Mouse (Mus musculus) C3H10T1/2 (cell line): ENCODE data around the gene Aqp2. TPM values are rescaled to one million over a fixed set of nuclear protein-coding genes. Genes with fewer than 3 reads are reported as not detected.

Experiments used
- polyA plus RNA-seq, 2 experiments: library from polyadenylated mRNA; unstranded; fragments of >200 nt; fragmentation: generic; extraction: Trizol; gene quantifications; one replicate each; pipeline ENCODE4 v1.2.1; 2012; ENCODE audit warnings: missing spikeins in 2 of 2

Aqp2 gene
- under 1 TPM; 0.13 to 0.42 TPM for polyA plus RNA-seq

DNA sequence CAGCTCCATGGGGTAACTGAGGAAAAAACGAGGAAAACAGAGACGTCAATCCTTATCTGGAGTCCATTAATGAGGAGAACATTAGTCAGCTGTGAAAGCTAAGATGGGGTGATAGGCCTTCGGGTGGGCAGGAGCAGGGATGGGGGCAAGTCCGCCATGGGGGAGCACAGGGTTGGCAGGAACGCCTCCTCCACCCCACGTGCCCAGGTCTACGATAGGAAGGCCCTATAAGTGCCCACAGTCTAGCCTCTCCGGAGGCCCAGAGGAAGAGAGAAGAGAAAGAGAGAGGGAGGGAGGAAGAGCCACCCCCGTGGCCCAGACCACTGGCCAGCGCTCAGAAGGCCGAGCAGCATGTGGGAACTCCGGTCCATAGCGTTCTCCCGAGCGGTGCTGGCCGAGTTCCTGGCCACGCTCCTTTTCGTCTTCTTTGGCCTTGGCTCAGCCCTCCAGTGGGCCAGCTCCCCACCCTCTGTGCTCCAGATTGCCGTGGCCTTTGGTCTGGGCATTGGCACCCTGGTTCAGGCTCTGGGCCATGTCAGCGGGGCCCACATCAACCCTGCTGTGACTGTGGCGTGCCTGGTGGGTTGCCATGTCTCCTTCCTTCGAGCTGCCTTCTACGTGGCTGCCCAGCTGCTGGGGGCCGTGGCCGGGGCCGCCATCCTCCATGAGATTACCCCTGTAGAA lies at the start of gene Aqp2:
Gene Aqp2, plus strand, starts transcription at position 254 of the 684 bp plus-strand sequence.

GRCm38 (mm10) chr15:99590429-99591084 lies 11.7 kb downstream of the Aqp2 start, which contains the start of gene Aqp5:
Aqp5 (plus strand) TSS chr15:99590782.

GRCm38 (mm10) chr15:99600986-99601822 lies 22.3 kb downstream of the Aqp2 start, which contains the start of gene Aqp6:
Aqp6 (plus strand) TSS chr15:99601400.

Other genes with a start within 250 kb of the Aqp2 start
- 10 to 100 TPM; 31.3 to 32.8 TPM for gene Fmnl3, start 208.6 kb upstream of the Aqp2 start, polyA plus RNA-seq
- 100 to 1,000 TPM; 311 to 639 TPM for gene Tmbim6, start 186.2 kb upstream of the Aqp2 start, polyA plus RNA-seq
- gene Nckap5l, start 121.3 kb upstream of the Aqp2 start, polyA plus RNA-seq: 10 to 100 TPM in 1 of 2 experiments, 1 to 10 TPM in 1; 3.2 to 14.2 TPM
- 10 to 100 TPM in 1 of 2 experiments, 1 to 10 TPM in 1; 9.5 to 14.9 TPM for gene Bcdin3d, start 104.3 kb upstream of the Aqp2 start, polyA plus RNA-seq
- gene Faim2, start 50.9 kb upstream of the Aqp2 start, polyA plus RNA-seq: 1 to 10 TPM in 1 of 2 experiments, under 1 TPM in 1; 0.91 to 1.1 TPM
- gene Aqp5, start 11.7 kb downstream of the Aqp2 start, polyA plus RNA-seq: 10 to 100 TPM; 54.1 to 88.5 TPM
- under 1 TPM in 1 of 2 experiments, not detected in 1; 0.04 TPM for gene Aqp6, start 22.3 kb downstream of the Aqp2 start, polyA plus RNA-seq
- gene Racgap1, start 72.6 kb downstream of the Aqp2 start, polyA plus RNA-seq: 100 to 1,000 TPM in 1 of 2 experiments, 10 to 100 TPM in 1; 60.2 to 163 TPM
- gene Asic1, start 91.3 kb downstream of the Aqp2 start, polyA plus RNA-seq: 10 to 100 TPM in 1 of 2 experiments, 1 to 10 TPM in 1; 3.3 to 15.2 TPM
- gene Smarcd1, start 123.1 kb downstream of the Aqp2 start, polyA plus RNA-seq: 10 to 100 TPM; 13.1 to 39.5 TPM
- not detected for gene Gm17349, start 126.4 kb downstream of the Aqp2 start, polyA plus RNA-seq
- 1 to 10 TPM in 1 of 2 experiments, under 1 TPM in 1; 0.33 to 7.5 TPM for gene Gpd1, start 138.5 kb downstream of the Aqp2 start, polyA plus RNA-seq
- 100 to 1,000 TPM; 101 to 413 TPM for gene Cox14, start 146.6 kb downstream of the Aqp2 start, polyA plus RNA-seq
- 100 to 1,000 TPM in 1 of 2 experiments, 10 to 100 TPM in 1; 65.9 to 104 TPM for gene Cers5, start 193.8 kb downstream of the Aqp2 start, polyA plus RNA-seq